Mouse (Mus musculus): ENCODE results near the gene Mark3.

Mark3 gene

GRCm38 (mm10) chr12:111560286-111560685 is 14.0 kb upstream of the Mark3 start:
- DNase-seq (ENCODE audit: low spot score) = no peak

DNA sequence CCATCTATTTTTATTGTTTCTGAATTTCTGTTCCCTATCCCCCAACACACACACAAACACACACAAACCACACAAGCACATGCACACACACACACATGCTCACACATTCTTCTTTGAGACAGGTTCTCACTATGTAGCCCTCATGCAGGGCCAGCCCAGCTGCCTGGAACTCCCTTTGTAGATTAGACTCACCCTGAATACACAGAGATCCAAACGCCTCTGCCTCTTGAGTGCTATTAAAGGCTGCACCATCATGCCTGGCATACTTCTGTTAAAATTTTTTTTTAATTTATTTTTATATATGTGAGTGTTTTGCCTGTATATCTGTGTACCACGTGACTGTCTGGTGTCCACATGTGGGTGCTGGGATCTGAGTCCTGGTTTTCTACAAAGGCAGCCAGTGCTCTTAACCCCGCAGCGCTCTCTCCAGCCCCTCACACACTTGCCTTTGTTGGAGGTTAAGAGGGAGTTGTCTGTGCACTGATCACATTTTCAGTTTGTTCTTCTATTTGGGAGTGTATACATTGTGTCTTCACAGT is 12.0 kb upstream of the Mark3 start:
- no peak for DNase-seq (ENCODE audit: low spot score)

- no peak for DNase-seq (ENCODE audit: low spot score)
These were observed 11.2 kb upstream of the Mark3 start for GRCm38 (mm10) chr12:111563076-111563629.

DNA sequence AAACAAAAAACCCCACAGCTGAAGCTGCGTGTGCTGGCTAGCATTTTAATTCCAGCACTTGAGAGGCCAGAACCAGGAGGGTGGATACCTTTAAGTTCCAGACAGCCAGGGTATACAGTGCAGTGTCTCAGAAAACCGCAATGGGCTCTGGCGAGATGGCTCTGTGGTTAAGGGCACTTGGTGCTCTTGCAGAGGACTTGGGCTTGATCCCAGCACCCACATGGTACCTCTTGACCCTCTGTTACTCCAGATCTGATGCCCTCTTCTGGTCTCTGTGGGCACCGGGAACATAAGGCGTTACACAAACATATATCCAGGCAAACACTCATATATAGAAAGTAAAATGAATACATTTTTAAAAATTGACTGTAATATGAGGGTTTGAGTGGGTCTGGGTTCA is 9.0 kb upstream of the Mark3 start:
- DNase-seq (ENCODE audit: low spot score) = no peak

GRCm38 (mm10) chr12:111568836-111569235 is 5.5 kb upstream of the Mark3 start:
- no peak for DNase-seq (ENCODE audit: low spot score)

GRCm38 (mm10) chr12:111572406-111572805 is 1.9 kb upstream of the Mark3 start:
- DNase-seq (ENCODE audit: low spot score) = no peak

GRCm38 (mm10) chr12:111573315-111573714 is 1.0 kb upstream of the Mark3 start:
- DNase-seq (ENCODE audit: low spot score) = no peak

DNA sequence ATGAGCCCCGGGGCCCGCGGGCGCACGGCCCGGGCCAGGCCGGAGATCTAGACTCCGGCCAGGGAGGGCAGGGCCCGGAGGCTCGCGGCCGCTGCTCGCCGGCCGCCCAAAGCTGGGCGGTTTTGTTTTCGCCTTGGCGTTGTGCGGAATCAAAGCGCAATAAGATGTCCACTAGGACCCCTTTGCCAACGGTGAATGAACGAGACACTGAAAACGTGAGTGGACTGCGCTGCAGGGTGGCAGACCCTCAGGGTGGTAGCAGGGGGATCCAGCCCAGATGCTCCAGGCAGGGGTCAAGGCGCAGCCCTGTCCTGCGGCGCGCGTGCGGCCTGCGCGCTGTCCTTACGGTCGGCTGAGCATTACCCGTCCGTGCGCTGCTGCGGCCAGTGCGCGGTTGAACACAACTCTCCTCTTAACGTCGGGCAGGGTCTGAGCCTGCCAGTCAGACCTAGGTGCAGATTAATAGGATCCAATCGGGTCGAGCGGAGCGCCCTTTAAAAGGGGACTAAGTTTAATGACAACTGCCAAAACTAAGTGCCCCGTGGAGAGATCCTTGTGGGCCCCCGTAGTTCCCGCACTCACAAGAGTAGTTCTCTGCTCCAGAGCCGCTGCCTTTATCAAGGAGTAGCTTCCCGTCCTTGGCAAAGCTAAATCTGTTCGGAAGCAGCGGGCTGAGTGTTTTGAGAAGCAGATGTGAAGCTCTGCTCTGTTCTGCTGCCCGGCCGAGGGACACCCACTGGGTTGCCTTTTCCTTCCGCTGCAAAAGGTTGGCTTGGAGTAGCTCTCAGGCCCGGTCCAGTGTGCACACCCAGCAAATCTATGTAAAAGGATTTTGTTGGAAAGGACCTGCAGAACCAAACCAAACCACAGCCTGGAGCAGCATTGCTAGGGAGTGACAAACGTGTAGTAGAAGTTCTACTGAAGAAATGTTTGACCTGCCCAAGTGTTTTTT is 840 bp downstream of the Mark3 start:
- peak; percentile 25 for DNase-seq (ENCODE audit: low spot score)

- DNase-seq (ENCODE audit: low spot score) = no peak
These were observed 8.7 kb downstream of the Mark3 start for GRCm38 (mm10) chr12:111583058-111583457.

- DNase-seq (ENCODE audit: low spot score) = no peak
These were observed 10.1 kb downstream of the Mark3 start for GRCm38 (mm10) chr12:111584401-111584800.

DNA sequence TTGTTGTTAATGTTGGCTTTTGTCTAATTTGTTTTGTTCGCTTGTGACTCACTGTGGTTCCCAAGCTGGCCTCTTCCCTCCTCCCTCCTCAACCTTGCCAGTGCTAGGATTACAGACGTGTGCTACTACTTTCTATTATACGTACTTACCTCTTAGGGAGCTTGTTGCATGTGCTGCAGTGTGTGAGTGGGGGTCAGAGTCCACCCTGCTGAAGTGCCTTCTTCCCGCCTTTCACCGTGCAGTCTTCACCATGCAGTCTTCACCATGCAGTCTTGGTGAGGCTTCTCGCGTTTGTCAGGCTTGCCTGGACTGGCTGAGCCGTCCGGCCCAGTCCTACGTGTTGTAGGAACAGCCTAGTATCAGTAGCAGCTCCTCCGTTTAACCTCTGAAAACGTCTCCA is 12.9 kb downstream of the Mark3 start:
- no peak for DNase-seq (ENCODE audit: low spot score)

DNA sequence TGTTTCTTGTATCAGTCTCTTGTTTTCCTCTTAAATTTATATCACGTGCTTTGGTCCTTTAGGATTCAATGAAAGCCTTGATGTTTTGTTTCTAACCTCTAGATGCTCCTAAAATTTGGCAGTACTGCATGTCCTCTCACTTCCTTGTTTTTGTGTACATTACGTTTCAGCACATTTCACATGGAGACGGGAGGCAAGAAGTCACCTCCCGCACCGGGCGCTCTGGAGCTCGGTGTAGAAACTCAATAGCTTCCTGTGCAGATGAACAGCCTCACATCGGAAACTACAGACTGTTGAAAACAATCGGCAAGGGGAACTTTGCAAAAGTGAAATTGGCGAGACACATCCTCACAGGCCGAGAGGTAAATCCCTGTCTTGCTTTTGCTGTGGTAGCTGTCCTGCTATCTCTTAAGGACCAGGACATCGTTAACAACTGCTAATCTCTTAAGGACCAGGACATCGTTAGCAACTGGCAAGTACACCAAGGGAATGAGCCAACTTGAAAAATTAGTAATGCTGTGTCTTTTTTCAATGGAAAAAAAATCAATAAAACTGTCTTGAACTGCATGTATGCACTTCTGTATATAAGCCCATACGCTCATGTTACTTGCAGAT is 18.2 kb downstream of the Mark3 start:
- DNase-seq (ENCODE audit: low spot score) = no peak

DNA sequence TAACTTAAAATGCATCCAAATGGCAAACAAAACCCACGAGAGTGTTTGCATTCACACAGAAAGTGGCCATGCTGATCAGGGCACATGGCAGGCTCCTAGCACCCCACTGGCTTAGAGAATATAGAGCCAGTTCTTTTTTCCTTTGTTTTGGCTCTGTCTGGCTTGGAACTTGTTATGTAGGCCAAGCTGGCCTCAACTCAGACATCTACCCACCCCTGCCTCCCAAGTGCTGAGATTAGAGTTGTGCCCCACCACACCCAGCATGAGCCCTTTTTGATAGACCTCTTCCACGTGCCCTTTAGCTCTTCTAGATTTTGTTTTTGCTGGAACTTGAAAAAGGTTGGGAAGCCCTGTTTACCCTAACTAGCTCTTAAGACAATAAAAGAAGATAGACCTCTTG is 19.5 kb downstream of the Mark3 start:
- DNase-seq (ENCODE audit: low spot score) = no peak

GRCm38 (mm10) chr12:111597310-111597709 is 23.0 kb downstream of the Mark3 start:
- no peak for DNase-seq (ENCODE audit: low spot score)

GRCm38 (mm10) chr12:111598902-111599301 is 24.6 kb downstream of the Mark3 start:
- DNase-seq (ENCODE audit: low spot score) = no peak

DNA sequence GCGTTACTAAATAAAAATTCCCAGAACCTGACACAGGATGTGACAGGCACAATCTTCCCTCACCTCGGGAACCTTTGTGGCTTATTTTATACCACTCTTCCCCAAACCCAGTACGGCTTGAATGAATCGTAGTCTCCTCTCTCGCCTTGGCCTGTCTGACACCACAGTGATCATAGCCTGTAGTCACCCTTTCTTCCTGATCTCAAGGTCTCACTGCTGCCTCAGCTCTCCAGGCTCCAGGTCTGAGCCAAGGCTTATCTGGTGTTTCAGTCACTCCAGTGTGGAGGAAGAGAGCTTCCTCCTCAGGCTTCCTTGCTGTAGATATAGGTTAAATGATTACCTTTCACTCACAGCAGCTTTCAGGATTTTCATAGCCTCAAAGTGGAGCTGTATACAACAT is 25.3 kb downstream of the Mark3 start:
- DNase-seq (ENCODE audit: low spot score) = no peak

DNA sequence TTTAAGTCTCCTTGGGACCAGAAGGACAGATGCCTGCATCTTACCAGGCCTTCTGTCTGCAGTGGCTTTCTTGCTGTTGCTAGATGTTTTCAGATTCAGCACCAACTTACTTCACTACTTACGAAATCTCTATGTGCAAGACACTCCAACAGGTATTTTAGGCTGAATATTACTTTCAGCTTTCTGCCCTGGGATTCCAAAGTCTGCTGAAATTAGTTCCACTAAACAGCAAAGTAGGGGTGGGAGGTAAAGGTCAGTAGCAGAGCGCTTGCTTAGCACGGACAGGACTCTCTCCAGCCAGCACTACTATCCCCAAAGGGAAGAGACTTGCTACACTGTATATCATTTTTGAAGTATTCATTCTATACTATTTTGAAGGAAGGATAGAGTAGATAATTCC is 29.5 kb downstream of the Mark3 start:
- no peak for DNase-seq (ENCODE audit: low spot score)

DNA sequence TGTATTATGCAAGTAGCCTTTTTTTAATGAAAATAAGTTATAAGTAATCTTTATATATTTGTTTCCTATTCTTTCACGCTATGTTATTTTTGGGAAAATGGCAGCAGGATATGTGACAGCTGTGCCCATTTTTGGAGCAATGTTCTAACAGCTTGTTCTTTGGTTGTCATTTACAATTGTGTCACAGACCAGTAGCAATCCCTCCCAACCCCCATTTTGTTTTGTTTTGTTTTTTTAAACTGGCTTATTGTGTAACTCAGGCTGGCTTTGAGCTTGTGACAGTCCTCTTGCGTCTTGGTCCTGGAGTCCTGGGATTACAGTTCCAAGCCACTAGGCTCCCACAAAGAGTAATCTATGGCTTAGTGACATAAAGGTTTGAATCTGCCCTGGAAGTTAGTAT is 31.3 kb downstream of the Mark3 start:
- no peak for DNase-seq (ENCODE audit: low spot score)

DNA sequence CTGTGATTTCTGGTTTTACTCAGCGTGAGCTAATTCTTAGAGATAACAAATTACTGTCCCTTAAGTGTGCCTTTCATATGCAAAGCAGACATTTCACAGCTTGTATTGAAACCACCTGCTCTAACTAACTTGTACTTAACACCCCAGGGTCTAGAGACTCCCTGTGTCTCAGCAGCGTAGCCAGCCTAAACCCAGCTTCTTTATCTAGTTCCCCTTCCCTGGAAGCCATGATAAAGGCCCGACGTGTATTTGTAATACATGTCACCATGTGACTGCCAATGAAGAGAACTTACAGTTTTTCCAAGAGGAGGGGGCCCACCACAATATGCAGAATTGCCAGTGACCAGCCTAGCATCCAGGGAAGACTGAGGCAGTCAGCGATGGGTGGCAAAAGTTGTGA is 33.7 kb downstream of the Mark3 start:
- no peak for DNase-seq (ENCODE audit: low spot score)

DNA sequence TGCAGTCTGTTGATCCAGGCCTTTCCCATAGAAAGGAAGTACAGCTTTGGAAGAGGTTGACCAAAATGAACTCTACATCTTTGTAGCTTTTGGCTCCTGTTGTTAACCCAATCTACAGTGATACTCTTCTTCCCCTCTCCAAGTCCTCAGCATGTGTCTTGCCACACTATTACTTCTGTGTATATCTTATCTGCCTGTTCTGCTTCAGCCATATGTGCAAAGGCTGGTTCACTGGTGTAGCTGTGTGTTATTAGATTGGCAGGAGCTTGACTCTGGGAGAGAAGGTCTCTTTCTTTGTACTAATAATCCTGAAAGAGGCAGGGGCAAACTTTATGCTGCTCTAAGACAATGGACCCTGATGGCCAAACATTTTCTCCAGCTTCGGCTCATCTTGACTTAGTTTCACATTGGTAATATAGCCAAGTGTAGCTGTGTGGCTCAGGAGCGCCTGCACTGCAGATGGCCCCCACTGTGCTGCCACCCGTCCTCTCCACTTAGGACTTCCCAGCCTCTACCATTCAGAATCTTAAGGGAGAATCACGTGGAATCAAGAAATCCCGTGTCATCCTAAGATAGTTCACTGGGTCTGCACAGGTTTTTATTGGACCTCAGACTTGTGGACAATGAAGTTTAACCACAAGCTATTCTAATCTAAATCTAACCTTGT is 40.3 kb downstream of the Mark3 start:
- DNase-seq (ENCODE audit: low spot score) = no peak

- DNase-seq (ENCODE audit: low spot score) = no peak
These were observed 43.9 kb downstream of the Mark3 start for GRCm38 (mm10) chr12:111618266-111618665.

GRCm38 (mm10) chr12:111648061-111648645 is 73.8 kb downstream of the Mark3 start:
- DNase-seq (ENCODE audit: low spot score) = peak; percentile 18
